Mouse (Mus musculus) midbrain, embryonic 16.5 days (tissue): ENCODE data around the gene Adgrf2. TPM values are rescaled to one million over a fixed set of nuclear protein-coding genes. Genes with fewer than 3 reads are reported as not detected.
A peak's percentile ranks its signal among the peaks of the same experiment; 100 is the strongest.

Experiments used
- ATAC-seq: fragments of 200-750 bp; cut with Nextera tagmentation; 2 replicates; pipeline ENCODE4 v1.8.0; 2017; ENCODE audit warnings: moderate TSS enrichment
- H3K27ac ChIP-seq: fragments of 300-500 bp; sonication (generic); 2 replicates; pipeline ENCODE4 v1.5.1; 2014; ENCODE audit warnings: mild to moderate bottlenecking, low read length, mixed read lengths
- H3K27me3 ChIP-seq: fragments of 300-500 bp; sonication (generic); 2 replicates; pipeline ENCODE4 v1.6.1; 2014; ENCODE audit warnings: low read depth, low read length, mixed read lengths; ENCODE audit not compliant: control insufficient read depth, insufficient read depth
- H3K36me3 ChIP-seq: fragments of 300-500 bp; sonication (generic); 2 replicates; pipeline ENCODE4 v1.6.1; 2014; ENCODE audit warnings: mild to moderate bottlenecking, low read length, moderate library complexity, mixed read lengths; ENCODE audit not compliant: control insufficient read depth, insufficient read depth
- H3K4me1 ChIP-seq: fragments of 300-500 bp; sonication (generic); 2 replicates; pipeline ENCODE4 v1.6.1; 2014; ENCODE audit warnings: mild to moderate bottlenecking, low read length, mixed read lengths; ENCODE audit not compliant: control insufficient read depth, insufficient read depth
- H3K4me2 ChIP-seq: fragments of 300-500 bp; sonication (generic); 2 replicates; pipeline ENCODE4 v1.6.1; 2014; ENCODE audit warnings: mild to moderate bottlenecking, low read length, mixed read lengths
- H3K4me3 ChIP-seq: fragments of 300-500 bp; sonication (generic); 2 replicates; pipeline ENCODE4 v1.5.1; 2014; ENCODE audit warnings: low read depth, mild to moderate bottlenecking, low read length, moderate library complexity, mixed read lengths
- H3K9ac ChIP-seq: fragments of 300-500 bp; sonication (generic); 2 replicates; pipeline ENCODE4 v1.6.1; 2014; ENCODE audit warnings: low read depth, low read length, mixed read lengths
- H3K9me3 ChIP-seq: fragments of 300-500 bp; sonication (generic); replicated peaks from 2 replicates; pipeline ENCODE4 v1.6.1; 2014; ENCODE audit warnings: mild to moderate bottlenecking, low read length, mixed read lengths; ENCODE audit not compliant: control insufficient read depth, poor library complexity, severe bottlenecking
- WGBS: fragments of 180-500 bp; shearing (Covaris S2); extraction: QIAGEN DNeasy Blood & Tissue Kit; methylation state at CpG from one replicate; pipeline ENCODE4 v1.1.7; 2014; 5-methylcytosine and 5-hydroxymethylcytosine counted together
- polyA plus RNA-seq: library from polyadenylated mRNA; unstranded; fragments of >200 nt; fragmentation: Nextera tagmentation; extraction: Ambion mirVana; gene quantifications from 2 replicates; pipeline ENCODE4 v1.2.1, GENCODE M21; 2015

The Adgrf2 gene
- 0.12 and 0.19 TPM in 2 replicates for polyA plus RNA-seq

DNA sequence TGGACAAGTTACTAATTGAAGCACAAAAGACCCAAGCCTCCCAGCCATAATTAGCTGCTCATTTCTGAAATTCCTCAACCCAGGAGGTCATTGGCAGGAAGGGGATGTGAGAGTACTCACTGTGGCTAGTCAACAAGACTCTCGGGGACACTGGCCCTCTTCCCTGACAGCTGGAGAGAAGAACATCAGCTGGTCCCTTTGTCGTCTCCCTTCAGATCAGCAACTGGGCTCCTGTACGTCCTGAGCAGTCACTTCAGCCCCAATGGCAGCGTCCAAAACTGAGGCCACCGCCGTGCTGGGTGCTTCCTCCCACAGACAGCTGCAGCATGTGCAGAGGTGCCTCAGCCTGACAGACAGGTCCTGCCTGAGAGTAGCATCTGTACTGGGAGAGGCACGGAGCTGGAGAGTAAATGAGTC lies at the start of gene Adgrf2:
Gene Adgrf2, minus strand, starts transcription at position 379 of the 417 bp plus-strand sequence.
- no peaks in the 10 kb centered on the region for H3K36me3 ChIP-seq
- no peak within 1 kb of the TSS for H3K9ac ChIP-seq
- no peak for ATAC-seq
- H3K27me3 ChIP-seq, result no peaks in the 10 kb centered on the region
- no peak within 1 kb of the TSS for H3K27ac ChIP-seq
- no peak within 1 kb of the TSS for H3K4me2 ChIP-seq
- H3K4me1 ChIP-seq, result no peaks in the 10 kb centered on the region
- 17% methylated on average over 7 of the region's 7 CpGs for WGBS
- no peak within 1 kb of the TSS for H3K4me3 ChIP-seq
- H3K9me3 ChIP-seq, result no peaks in the 10 kb centered on the region

GRCm38 (mm10) chr17:42790787-42791186 lies 48.8 kb upstream of the Adgrf2 start:
- Histone ChIP-seq H3K4me2 (no peak overlapping the region), H3K9me3 (no peaks in the 10 kb centered on the region), H3K36me3 (0 out of 2 replicates have a peak, but pooled peaks cover 2% of the 10 kb centered on the region), H3K27ac (no peak overlapping the region), H3K4me1 (no peaks in the 10 kb centered on the region), H3K4me3 (no peak overlapping the region), H3K27me3 (no peaks in the 10 kb centered on the region), H3K9ac (no peak overlapping the region)
- WGBS, result 93% methylated on average over 1 of the region's 1 CpGs
- no peak for ATAC-seq

DNA sequence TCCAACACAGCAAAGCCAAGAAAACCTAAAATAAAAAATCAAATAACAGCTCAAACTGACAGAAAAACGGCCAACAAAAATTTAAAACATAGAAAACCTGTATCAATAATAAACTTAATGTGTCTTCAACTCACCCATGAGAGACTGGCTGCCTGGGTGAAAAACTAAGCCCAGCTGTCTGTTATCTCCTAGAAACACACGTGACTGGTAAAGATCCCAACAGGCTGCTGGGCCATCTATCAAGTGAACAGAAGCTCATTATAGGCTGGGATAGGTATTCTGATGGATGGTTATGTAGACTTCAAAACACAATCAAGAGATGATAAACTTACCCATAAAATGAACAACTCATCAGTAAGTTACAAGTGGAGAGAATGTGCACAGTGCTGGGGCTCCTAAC lies 47.7 kb upstream of the Adgrf2 start:
- ATAC-seq, result no peak
- no peak overlapping the region for H3K4me3 ChIP-seq
- H3K36me3 ChIP-seq, result 0 out of 2 replicates have a peak, but pooled peaks cover 2% of the 10 kb centered on the region
- H3K27ac ChIP-seq, result no peak overlapping the region
- no peak overlapping the region for H3K9ac ChIP-seq
- no peaks in the 10 kb centered on the region for H3K9me3 ChIP-seq
- no peaks in the 10 kb centered on the region for H3K27me3 ChIP-seq
- H3K4me2 ChIP-seq, result no peak overlapping the region
- H3K4me1 ChIP-seq, result no peaks in the 10 kb centered on the region
- 88% methylated on average over 2 of the region's 2 CpGs for WGBS

DNA sequence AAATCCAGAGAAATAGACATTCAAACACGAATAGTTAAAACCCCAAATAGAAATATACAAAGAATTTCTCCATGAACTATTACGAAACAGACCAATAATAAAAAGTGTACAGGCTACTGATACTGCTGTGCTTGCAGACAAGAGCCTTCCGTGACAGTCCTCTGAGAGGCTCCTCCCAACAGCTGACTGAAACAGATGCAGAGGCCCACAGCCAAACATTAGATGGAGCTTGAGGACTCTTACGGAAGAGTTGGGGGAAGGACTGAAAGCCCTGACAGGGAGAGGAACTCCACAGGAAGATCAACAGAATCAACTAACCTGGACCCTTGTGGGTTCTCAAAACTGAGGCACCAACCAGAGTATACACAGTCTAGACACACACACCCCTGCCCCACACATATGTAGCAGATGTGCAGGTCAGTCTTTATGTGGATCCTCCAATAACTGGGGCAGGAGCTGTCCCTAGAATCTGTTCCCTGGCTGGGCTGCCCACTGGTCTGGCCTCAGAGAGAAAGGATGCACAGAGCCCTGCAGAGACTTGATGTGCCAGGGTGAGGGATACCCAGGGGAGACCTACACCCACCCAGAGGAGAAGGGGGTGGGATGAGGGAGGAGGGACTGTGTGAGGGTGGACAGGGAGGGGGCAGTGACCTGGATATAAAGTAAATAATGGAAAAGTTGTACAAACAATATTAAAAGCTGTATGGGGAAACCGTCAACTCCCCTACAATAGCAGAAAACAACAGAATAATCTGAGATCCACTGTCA lies 46.9 kb upstream of the Adgrf2 start:
- Histone ChIP-seq H3K27me3 (no peaks in the 10 kb centered on the region), H3K9ac (no peak overlapping the region), H3K36me3 (0 out of 2 replicates have a peak, but pooled peaks cover 2% of the 10 kb centered on the region), H3K4me1 (no peaks in the 10 kb centered on the region), H3K27ac (no peak overlapping the region), H3K4me2 (no peak overlapping the region), H3K4me3 (no peak overlapping the region), H3K9me3 (no peaks in the 10 kb centered on the region)
- no peak for ATAC-seq
- 92% methylated on average over 5 of the region's 5 CpGs for WGBS

DNA sequence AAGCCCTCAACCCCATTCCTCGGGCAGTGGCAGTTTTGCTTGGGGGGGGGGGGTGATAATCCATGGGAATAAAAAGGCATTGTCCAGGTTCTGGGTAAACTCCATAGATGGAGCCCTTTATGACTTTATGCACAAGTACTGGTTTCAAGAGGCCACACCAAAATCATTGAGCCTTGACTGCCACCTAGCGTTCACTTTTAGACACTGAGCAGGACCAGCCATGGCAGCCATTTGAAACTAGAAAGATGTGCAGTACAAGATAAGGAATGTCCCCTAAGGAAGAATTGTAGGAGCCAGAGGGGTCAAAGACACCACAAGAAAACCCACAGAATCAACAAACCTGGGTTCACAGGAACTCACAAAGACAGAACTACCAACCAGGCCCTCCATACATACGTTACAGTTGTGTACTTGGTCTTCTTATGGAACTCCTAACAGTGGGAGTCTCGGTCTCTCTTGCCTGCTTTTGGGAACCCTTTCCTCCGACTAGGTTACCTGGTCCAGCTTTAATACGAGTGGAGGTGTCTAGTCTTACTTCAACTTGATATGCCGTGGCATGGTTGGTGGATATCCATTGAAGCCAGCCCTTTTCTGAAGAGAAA lies 40.3 kb upstream of the Adgrf2 start:
- Histone ChIP-seq H3K4me2 (no peak overlapping the region), H3K27me3 (no peaks in the 10 kb centered on the region), H3K27ac (no peak overlapping the region), H3K9ac (no peak overlapping the region), H3K9me3 (no peaks in the 10 kb centered on the region), H3K4me3 (no peak overlapping the region), H3K4me1 (no peaks in the 10 kb centered on the region), H3K36me3 (no peaks in the 10 kb centered on the region)
- WGBS, result 59% methylated on average over 7 of the region's 7 CpGs
- peak; percentile 86 for ATAC-seq

DNA sequence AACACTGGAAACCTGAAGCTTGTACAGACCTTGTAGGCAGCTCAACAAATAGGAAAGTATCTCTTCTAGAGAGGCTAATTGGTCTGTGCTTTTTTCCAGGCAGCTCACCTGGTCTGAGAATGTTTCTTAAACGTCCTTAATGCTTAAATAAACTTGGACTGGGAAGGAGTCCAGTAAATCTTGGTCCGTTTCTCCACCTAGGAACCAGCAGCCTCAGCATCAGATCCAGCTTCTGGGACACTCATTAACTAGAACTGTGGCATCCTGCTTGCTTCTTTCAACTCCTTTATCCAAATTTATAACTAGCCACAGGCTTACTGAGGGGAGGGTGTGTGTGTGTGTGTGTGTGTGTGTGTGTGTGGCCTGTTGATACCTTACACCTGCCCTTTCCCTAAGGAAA lies 11.8 kb upstream of the Adgrf2 start:
- Histone ChIP-seq H3K4me3 (no peak overlapping the region), H3K27ac (no peak overlapping the region), H3K9ac (no peak overlapping the region), H3K9me3 (no peaks in the 10 kb centered on the region), H3K4me1 (no peaks in the 10 kb centered on the region), H3K36me3 (no peaks in the 10 kb centered on the region), H3K27me3 (no peaks in the 10 kb centered on the region), H3K4me2 (no peak overlapping the region)
- WGBS, result 68% methylated on average over 2 of the region's 2 CpGs
- ATAC-seq, result no peak

DNA sequence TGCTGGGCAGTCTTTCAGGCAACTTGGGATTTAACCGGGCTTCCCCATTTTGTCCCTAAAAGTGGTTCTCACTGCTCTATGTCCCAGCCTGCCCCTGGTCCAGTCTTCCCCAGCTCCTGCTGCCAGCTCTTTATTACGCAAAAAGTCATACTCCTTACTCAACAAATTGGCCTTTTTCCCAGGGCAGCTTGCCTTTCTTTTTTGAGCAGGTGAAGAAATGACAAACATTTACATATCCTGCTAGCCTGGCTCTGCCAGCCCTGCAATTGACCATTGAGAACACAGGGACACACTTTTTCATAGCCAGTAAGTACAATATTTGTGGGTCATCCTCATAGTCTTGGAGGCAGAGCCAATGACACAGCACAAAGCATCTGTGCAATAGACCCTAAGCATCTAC lies 10.2 kb upstream of the Adgrf2 start:
- H3K4me2 ChIP-seq, result no peak overlapping the region
- 98% methylated on average over 2 of the region's 2 CpGs for WGBS
- H3K9me3 ChIP-seq, result no peaks in the 10 kb centered on the region
- H3K9ac ChIP-seq, result no peak overlapping the region
- H3K27ac ChIP-seq, result no peak overlapping the region
- ATAC-seq, result no peak
- no peaks in the 10 kb centered on the region for H3K36me3 ChIP-seq
- H3K4me1 ChIP-seq, result no peaks in the 10 kb centered on the region
- no peaks in the 10 kb centered on the region for H3K27me3 ChIP-seq
- no peak overlapping the region for H3K4me3 ChIP-seq

DNA sequence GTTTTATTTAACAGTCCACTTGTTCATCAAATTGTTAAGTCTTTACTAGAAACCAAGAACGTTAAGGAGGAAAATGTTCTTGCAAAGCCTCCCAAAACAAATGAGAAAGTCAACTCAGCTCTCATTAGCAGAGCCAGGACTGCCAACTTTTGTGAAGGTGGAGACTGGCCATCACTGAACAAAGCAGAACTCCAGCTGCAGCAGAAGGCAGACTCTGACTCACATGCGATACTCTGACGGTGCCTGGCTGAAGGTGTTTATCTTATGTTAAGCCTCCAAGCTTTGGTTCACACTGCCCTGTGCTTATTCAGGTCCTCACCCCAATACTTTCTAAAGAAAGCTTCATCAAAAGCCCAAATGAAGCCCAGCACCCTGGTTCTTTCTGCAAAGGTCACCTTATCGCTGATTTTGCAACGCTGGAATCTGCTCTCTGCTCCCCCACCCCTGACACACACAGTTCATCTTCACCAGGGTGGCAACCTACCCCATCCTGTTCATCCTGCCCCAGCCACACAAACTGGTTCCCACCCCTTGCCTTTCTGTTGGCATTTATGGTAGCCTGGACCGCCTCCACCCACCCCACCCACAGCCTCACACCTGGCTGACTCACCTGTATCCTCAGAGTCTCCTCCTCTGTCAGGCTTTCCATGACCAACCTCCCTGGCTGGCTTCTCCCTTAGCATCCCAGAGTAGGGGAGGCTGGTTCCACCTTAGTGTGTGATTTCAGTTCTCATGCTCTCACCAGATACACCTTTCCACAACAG lies 3.9 kb upstream of the Adgrf2 start:
- ATAC-seq, result no peak
- Histone ChIP-seq H3K36me3 (no peaks in the 10 kb centered on the region), H3K4me2 (no peak overlapping the region)

GRCm38 (mm10) chr17:42742823-42743222 lies 844 bp upstream of the Adgrf2 start:
- WGBS, result 84% methylated on average over 3 of the region's 3 CpGs
- no peak overlapping the region for H3K27ac ChIP-seq
- H3K36me3 ChIP-seq, result no peaks in the 10 kb centered on the region

More for the DNA sequence above, 3.9 kb upstream of the Adgrf2 start:
- Histone ChIP-seq H3K27me3 (no peaks in the 10 kb centered on the region), H3K9ac (no peak overlapping the region), H3K9me3 (no peaks in the 10 kb centered on the region), H3K4me1 (no peaks in the 10 kb centered on the region), H3K27ac (no peak overlapping the region), H3K4me3 (no peak overlapping the region)
- 82% methylated on average over 6 of the region's 6 CpGs for WGBS

More at GRCm38 (mm10) chr17:42742823-42743222, 844 bp upstream of the Adgrf2 start:
- Histone ChIP-seq H3K9ac (no peak overlapping the region), H3K4me3 (no peak overlapping the region), H3K9me3 (no peaks in the 10 kb centered on the region), H3K4me1 (no peaks in the 10 kb centered on the region), H3K4me2 (no peak overlapping the region), H3K27me3 (no peaks in the 10 kb centered on the region)
- ATAC-seq, result no peak
